Mouse (Mus musculus) liver, embryonic 14.5 days (tissue): ENCODE measurements at regions not wholly inside any gene's neighbourhood (a gene's known extent, or its start where the extent isn't known, plus 50 kb on each side); places are given as distances from the start of the nearest gene placed in this dataset.

Experiments
- CTCF ChIP-seq: IDR thresholded peaks from 2 replicates; pipeline ENCODE4 v1.5.1; 2016; ENCODE audit warnings: antibody characterized with exemption, low read depth, control low read depth
- EP300 ChIP-seq: IDR thresholded peaks from 2 replicates; pipeline ENCODE4 v1.6.1; 2016; ENCODE audit warnings: antibody characterized with exemption, low read depth

GRCm38 (mm10) chr9:50119412-50119811, 225.4 kb downstream of the Rpl10-ps3 start:
- TF ChIP-seq CTCF = no peak
- TF ChIP-seq EP300 = no peak
